Mouse (Mus musculus): Measurements from ENCODE around the gene Itgb8. TPM values are rescaled to one million over a fixed set of nuclear protein-coding genes. Genes with fewer than 3 reads are reported as not detected.

Itgb8 gene
- polyA plus RNA-seq, 1 experiment = 0.07 TPM

- 47% methylated on average over 3 of the region's 3 CpGs for WGBS
- no peak for DNase-seq (ENCODE audit: low read depth, low spot score)
These were observed 81.5 kb downstream of the Itgb8 start for GRCm38 (mm10) chr12:119157068-119157467.

GRCm38 (mm10) chr12:119155566-119155965 lies 83.0 kb downstream of the Itgb8 start:
- 65% methylated on average over 4 of the region's 4 CpGs for WGBS

GRCm38 (mm10) chr12:119150956-119151355 lies 87.6 kb downstream of the Itgb8 start:
- 92% methylated on average over 2 of the region's 2 CpGs for WGBS

More at GRCm38 (mm10) chr12:119155566-119155965, 83.0 kb downstream of the Itgb8 start:
- no peak for DNase-seq (ENCODE audit: low read depth, low spot score)

DNA sequence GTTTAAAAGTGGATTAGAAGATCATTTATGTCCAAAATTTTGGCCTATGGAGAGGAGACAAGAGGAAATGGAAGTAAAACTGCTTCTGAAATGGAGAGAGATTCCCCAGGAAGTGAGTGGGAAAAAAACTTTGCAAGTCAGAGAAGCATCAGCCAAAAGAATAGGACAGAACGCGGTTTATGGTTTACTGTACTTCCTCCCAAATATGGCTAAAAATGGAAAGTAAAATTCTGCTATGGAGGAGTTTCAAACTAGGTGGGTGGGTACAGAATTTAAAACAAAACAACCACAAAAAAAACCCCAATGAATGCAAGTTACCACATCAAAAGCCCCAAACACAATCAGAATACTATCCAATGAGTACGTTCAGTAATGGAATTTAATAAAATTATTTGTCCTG lies 90.8 kb downstream of the Itgb8 start:
- DNase-seq (ENCODE audit: low read depth, low spot score) = no peak
- 63% methylated on average over 3 of the region's 3 CpGs for WGBS

More at GRCm38 (mm10) chr12:119150956-119151355, 87.6 kb downstream of the Itgb8 start:
- no peak for DNase-seq (ENCODE audit: low read depth, low spot score)

GRCm38 (mm10) chr12:119146031-119146430 lies 92.6 kb downstream of the Itgb8 start:
- WGBS = 56% methylated on average over 1 of the region's 1 CpGs
- no peak for DNase-seq (ENCODE audit: low read depth, low spot score)

DNA sequence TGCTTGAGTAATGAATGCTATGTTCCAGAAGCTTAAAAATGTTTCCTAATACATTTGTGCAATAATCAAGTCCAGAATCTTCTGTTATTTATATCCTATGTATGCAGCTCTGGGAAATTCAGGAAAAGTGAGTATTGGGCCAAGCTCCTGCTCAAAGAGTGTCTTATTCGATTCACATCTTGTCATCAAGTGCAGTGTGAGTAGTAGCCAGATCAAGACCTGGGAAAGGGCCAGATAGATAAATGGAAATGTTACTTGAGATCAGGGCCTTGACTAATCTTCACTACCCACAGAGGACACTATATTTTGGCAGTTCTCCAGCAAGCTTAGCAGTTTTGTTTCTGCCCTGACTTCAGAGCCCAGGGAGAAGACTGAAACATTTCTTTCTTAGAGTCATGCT lies 100.7 kb downstream of the Itgb8 start:
- WGBS = 70% methylated on average over 1 of the region's 1 CpGs
- DNase-seq (ENCODE audit: low read depth, low spot score) = no peak

DNA sequence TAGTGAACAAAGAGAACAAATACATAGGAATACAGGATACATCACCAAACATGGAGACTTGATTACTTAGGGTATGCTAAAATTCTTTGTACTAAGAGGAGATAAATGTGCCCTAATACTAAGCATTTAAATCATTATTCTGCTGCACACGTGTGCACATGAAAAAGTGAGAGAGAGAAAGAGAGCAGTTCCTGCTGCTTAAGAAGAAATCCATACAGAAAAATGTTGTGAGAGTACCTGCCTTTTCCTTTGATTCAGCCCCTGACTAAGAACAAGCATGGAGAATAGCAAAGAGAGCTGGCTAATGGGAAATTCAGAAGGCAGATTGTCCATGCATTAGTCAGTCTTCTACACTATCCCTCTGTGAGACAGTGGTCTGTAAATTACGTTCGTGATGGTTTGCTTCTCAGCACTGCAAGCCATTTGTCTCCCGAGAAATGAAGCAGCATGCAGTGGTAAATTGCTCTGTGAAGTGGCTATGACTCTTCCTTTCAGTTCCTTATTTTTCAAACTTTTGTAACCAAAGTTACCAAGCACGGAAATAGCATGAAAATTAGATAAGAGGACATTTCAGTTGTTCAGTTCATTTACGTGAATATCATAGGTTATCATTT lies 125.0 kb downstream of the Itgb8 start:
- no peak for DNase-seq (ENCODE audit: low read depth, low spot score)
- WGBS = 59% methylated on average over 6 of the region's 6 CpGs

DNA sequence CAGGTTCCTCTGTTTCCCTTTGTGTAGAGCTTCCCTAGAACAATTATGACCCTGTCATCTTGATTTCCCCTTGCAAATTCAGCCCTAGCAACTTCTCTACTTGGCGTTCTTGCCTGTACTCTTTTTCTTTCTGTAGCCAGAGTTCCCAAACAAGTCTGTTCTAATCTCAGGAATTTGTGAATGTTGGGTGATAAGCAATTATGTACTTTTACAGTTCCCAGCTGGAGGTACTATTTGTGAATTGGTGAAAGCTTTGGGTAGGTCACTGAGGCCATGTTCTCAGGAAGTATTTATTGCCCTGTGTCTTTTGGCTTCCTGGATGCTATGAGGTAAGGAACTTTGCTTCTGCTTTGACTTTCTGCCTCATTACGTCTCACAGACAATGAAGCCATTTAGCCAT lies 128.5 kb downstream of the Itgb8 start:
- no peak for DNase-seq (ENCODE audit: low read depth, low spot score)
- 31% methylated on average over 2 of the region's 2 CpGs for WGBS

Other genes with a start within 250 kb of the Itgb8 start
- gene Macc1, start 75.5 kb upstream of the Itgb8 start, polyA plus RNA-seq (2012; rRNA removed) = 0.06 and 0.12 TPM in 2 replicates

Data from large intestine, adult 2 months (tissue).